Mouse (Mus musculus) ovary, postnatal 36 days (tissue): ENCODE data around the gene Tbc1d8.

Experiments
- DNase-seq: peaks from one replicate; pipeline ENCODE4 v3.0.0; 2022; ENCODE audit warnings: low spot score, mixed read lengths

The Tbc1d8 gene

GRCm38 (mm10) chr1:39445303-39446050 lies 33.1 kb downstream of the Tbc1d8 start:
- DNase-seq, result no peak

- DNase-seq, result no peak
Observed at GRCm38 (mm10) chr1:39443764-39444163, 34.8 kb downstream of the Tbc1d8 start.

- DNase-seq, result no peak
Observed at GRCm38 (mm10) chr1:39441686-39442085, 36.9 kb downstream of the Tbc1d8 start.

- no peak for DNase-seq
Observed at GRCm38 (mm10) chr1:39439661-39440548, 38.6 kb downstream of the Tbc1d8 start.

- no peak for DNase-seq
Observed at GRCm38 (mm10) chr1:39438629-39439028, 39.9 kb downstream of the Tbc1d8 start.

GRCm38 (mm10) chr1:39434264-39434663 lies 44.3 kb downstream of the Tbc1d8 start:
- no peak for DNase-seq

GRCm38 (mm10) chr1:39430020-39430419 lies 48.5 kb downstream of the Tbc1d8 start:
- DNase-seq, result no peak

- DNase-seq, result no peak
Observed at GRCm38 (mm10) chr1:39429015-39429414, 49.5 kb downstream of the Tbc1d8 start.

GRCm38 (mm10) chr1:39428280-39428679 lies 50.3 kb downstream of the Tbc1d8 start:
- DNase-seq, result no peak

DNA sequence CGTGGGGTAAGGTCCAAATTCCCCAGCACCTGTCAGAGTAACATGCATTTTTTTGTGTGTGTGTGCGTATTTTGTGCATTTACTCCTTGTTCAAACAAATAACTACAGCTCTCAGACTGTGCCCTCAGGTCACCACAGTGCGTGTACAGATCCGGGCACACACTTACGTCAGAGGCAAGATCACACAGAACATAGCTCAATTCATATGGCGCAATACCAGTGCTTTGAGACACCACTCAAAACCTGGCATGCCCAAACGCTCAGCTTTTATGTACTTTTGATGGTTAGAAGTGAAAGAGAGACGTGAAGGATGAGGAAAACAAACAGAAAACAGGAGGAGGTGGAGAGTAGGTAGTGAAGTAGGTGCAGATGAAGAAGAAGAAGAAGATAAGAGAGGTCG lies 53.1 kb downstream of the Tbc1d8 start:
- DNase-seq, result no peak

DNA sequence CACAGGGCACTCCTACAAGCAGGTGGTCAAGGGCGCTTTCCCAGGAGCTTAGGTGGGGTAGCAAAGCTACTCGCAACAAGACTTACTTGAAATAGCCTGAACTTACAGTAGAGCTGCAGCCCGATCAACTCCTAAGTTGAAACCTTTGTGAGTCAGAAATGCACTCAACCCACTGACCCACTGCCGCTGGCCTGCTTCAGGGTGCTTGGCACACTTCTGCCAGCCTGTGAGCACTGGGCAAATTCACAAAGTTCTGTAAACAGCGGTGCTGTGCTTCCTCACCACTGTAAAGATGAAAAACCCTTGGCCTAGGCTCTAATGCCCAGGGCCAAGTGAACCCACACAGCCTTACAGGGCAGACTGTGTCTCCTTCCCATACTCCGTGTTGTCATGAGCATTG lies 57.6 kb downstream of the Tbc1d8 start:
- DNase-seq, result no peak

DNA sequence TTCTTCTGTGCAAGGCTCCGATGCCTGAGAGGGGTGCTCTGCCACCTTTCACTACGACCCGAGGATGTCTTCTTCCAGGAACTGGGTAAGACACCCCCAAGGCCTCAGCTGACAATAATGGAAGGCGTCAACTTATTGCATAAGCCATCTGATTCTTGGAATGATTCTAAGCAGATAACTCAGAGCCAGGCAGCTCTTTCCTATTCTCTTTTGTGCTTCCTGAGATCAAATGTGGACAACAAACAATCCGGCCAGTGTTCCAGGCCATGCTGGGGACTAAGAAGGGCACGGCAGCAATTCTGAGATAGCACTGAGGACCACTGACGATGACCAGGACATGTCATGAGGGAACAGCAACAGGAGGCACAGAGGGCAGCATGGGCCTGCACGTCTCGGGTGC lies 59.7 kb downstream of the Tbc1d8 start:
- no peak for DNase-seq

DNA sequence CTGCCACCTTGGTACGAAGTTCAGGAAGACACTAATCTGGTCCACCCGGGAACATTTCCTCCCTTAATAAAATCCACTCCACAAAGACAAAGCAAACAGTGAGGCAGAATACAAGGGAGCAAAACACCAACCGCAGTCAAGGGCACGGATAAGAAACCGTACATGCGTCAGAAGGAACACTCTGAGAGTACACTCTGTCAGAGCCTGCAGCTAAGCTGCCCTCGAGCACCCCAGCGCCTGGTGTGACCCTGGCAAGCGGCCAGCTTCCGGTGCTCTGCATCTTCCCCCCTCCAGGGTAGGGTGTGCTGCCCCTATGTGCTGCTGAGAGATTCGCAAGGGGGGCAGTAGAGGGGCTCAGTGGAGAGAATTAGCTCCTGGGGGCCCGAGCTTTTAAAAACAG lies 60.7 kb downstream of the Tbc1d8 start:
- DNase-seq, result peak; percentile 82

DNA sequence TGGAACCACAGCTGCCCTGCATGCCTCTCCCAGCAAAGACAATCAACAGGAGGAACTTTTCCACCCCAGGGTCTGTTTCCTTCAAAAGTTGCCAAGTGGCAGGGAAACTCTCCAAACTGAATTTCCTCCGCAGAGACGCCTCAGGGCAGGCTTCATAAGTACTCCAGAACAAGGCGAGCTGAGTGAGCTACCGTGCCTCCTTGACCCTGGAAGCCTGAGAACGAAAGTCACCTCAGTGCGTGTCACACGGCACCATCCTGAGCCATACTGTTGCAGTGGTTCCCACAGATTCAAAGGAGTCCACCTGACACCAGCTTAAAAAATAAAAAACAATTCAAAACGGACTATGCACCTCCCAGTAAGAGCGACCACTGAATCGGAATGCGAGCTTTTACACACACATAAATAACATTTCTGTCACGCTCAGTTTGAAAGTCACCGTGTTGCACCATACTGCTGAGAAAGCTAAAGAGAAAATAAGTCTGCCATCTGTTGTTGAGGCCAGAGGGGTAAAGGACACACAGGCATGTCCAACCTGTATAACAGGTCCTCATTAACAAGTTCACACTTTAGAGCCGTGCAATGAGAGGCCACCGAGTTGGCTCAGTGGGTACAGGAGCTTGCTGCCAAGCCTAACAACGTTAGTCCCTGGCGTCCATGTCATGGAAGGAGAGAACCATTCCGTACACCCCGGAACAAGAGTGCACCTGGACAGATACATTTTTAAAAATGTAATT lies 68.3 kb downstream of the Tbc1d8 start:
- DNase-seq, result no peak

GRCm38 (mm10) chr1:39408668-39409067 lies 69.9 kb downstream of the Tbc1d8 start:
- DNase-seq, result no peak

- DNase-seq, result no peak
Observed at GRCm38 (mm10) chr1:39408123-39408522, 70.4 kb downstream of the Tbc1d8 start.

GRCm38 (mm10) chr1:39407108-39407507 lies 71.4 kb downstream of the Tbc1d8 start:
- no peak for DNase-seq

DNA sequence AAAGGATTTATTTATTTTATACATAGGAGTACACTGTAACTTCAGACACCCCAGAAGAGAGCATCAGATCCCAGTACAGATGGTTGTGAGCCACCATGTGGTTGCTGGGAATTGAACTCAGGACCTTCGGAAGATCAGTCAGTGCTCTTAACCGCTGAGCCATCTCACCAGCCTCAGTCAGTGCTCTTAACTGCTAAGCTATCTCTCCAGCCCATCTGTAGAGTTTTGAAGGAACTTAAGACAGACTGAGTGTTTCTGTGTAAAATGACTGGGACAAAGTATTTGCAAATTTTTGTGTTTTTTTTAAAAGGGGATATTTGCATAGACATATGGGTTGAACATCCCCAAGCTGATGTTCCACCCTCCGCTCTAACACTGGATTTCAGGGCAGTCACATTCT lies 78.4 kb downstream of the Tbc1d8 start:
- DNase-seq, result no peak

- peak; percentile 47 for DNase-seq
Observed at GRCm38 (mm10) chr1:39399228-39399627, 79.3 kb downstream of the Tbc1d8 start.

GRCm38 (mm10) chr1:39398284-39398683 lies 80.3 kb downstream of the Tbc1d8 start:
- DNase-seq, result no peak

GRCm38 (mm10) chr1:39396347-39396746 lies 82.2 kb downstream of the Tbc1d8 start:
- no peak for DNase-seq

DNA sequence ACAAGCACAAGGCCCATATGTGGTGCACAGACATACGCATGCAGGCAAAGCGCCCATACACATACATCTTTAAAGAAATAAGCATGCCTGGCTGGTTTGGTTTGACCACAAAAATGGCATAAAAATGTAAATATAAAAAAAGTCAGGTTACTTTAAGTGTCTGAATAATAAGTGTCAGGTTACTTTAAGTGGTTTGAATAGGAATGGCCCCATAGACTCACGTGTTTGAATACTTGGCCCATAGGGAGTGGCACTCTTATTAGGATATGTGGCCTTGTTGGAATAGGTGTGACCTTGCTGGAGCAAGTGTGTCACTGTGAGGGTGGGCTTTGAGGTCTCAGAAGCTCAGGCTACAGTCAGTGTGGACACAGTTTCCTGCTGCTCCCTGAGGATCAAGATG lies 83.9 kb downstream of the Tbc1d8 start:
- DNase-seq, result no peak

DNA sequence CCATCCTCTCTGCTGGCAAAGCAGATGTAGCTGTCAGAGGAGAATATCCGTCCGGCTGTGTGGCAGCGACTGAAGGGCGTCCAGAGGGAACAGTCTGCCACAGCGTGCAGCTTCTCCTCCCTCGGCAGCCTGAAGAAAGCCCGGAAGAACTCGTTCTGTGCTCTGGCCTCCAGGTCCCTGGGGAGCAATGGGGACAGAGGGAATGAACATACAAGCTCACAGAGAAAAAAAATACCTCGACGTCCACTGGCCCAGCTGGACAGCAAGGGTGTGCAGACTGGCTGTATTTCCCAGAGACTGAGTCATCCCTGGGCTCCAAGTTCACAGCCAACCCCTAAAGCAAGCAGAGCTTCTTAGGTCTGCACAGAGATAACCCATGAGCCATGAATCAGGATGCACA lies 84.5 kb downstream of the Tbc1d8 start:
- no peak for DNase-seq
